Mouse (Mus musculus): Measurements from ENCODE around the gene Nkain4. TPM values are rescaled to one million over a fixed set of nuclear protein-coding genes. Genes with fewer than 3 reads are reported as not detected.

Gene Nkain4
- 129 and 136 TPM in 2 replicates for polyA plus RNA-seq (2015; fragmentation: Nextera tagmentation; extraction: Ambion mirVana)

GRCm38 (mm10) chr2:180954061-180955047 is at the start of gene Nkain4:
TSS of gene Nkain4 (minus strand) at chr2:180954699.

GRCm38 (mm10) chr2:180986449-180986848 is 31.9 kb upstream of the Nkain4 start, which contains the start of gene Col20a1:
TSS of gene Col20a1 (plus strand) at chr2:180986535.

GRCm38 (mm10) chr2:180967010-180967763 is 12.7 kb upstream of the Nkain4 start, which contains the start of gene Arfgap1:
TSS of gene Arfgap1 (plus strand) at chr2:180967225.

GRCm38 (mm10) chr2:180928723-180929122 is 25.8 kb downstream of the Nkain4 start, which contains the start of gene Birc7:
TSS of gene Birc7 (plus strand) at chr2:180929023.

GRCm38 (mm10) chr2:180920810-180921400 is 33.6 kb downstream of the Nkain4 start, which contains the start of gene Ythdf1:
TSS of gene Ythdf1 (minus strand) at chr2:180920949.

Small RNAs within 50 kb of the gene (microRNA-seq; reads per million reads assigned to microRNA genes)
- 3.5 reads per million, percentile 3 among the genes with 10 or more reads in this experiment for gene Mir124a-3

Other genes with a start within 250 kb of the Nkain4 start
- gene Dido1, start 244.7 kb downstream of the Nkain4 start, polyA plus RNA-seq (2015; fragmentation: Nextera tagmentation; extraction: Ambion mirVana): 23.4 and 27.4 TPM in 2 replicates
- 48.2 and 50.1 TPM in 2 replicates for gene Gid8, start 244.6 kb downstream of the Nkain4 start, polyA plus RNA-seq (2015; fragmentation: Nextera tagmentation; extraction: Ambion mirVana)
- 0.31 TPM in 2 replicates for gene Slc17a9, start 229.4 kb downstream of the Nkain4 start, polyA plus RNA-seq (2015; fragmentation: Nextera tagmentation; extraction: Ambion mirVana)
- 0.76 and 0.84 TPM in 2 replicates for gene Bhlhe23, start 177.8 kb downstream of the Nkain4 start, polyA plus RNA-seq (2015; fragmentation: Nextera tagmentation; extraction: Ambion mirVana)
- 49.8 and 52.6 TPM in 2 replicates for gene Ythdf1, start 33.8 kb downstream of the Nkain4 start, polyA plus RNA-seq (2015; fragmentation: Nextera tagmentation; extraction: Ambion mirVana)
- gene Birc7, start 25.7 kb downstream of the Nkain4 start, polyA plus RNA-seq (2015; fragmentation: Nextera tagmentation; extraction: Ambion mirVana): not detected in 2 replicates
- gene Arfgap1, start 12.5 kb upstream of the Nkain4 start, polyA plus RNA-seq (2015; fragmentation: Nextera tagmentation; extraction: Ambion mirVana): 99.8 and 111 TPM in 2 replicates
- gene Col20a1, start 31.8 kb upstream of the Nkain4 start, polyA plus RNA-seq (2015; fragmentation: Nextera tagmentation; extraction: Ambion mirVana): 0.12 and 0.42 TPM in 2 replicates
- 51.0 and 55.6 TPM in 2 replicates for gene Chrna4, start 88.8 kb upstream of the Nkain4 start, polyA plus RNA-seq (2015; fragmentation: Nextera tagmentation; extraction: Ambion mirVana)
- gene Kcnq2, start 180.6 kb upstream of the Nkain4 start, polyA plus RNA-seq (2015; fragmentation: Nextera tagmentation; extraction: Ambion mirVana): 33.0 and 38.9 TPM in 2 replicates
- gene Eef1a2, start 202.3 kb upstream of the Nkain4 start, polyA plus RNA-seq (2015; fragmentation: Nextera tagmentation; extraction: Ambion mirVana): 36.2 and 38.2 TPM in 2 replicates
- 349 and 370 TPM in 2 replicates for gene Ppdpf, start 232.5 kb upstream of the Nkain4 start, polyA plus RNA-seq (2015; fragmentation: Nextera tagmentation; extraction: Ambion mirVana)
- not detected in 2 replicates for gene Ptk6, start 248.1 kb upstream of the Nkain4 start, polyA plus RNA-seq (2015; fragmentation: Nextera tagmentation; extraction: Ambion mirVana)